Mouse (Mus musculus) embryonic facial prominence, embryonic 12.5 days (tissue): ENCODE measurements at regions not wholly inside any gene's neighbourhood (a gene's known extent, or its start where the extent isn't known, plus 50 kb on each side); places are given as distances from the start of the nearest gene placed in this dataset.

Experiments
- ATAC-seq: fragments of 200-750 bp; cut with Nextera tagmentation; 2 replicates; pipeline ENCODE4 v1.8.0; 2017; ENCODE audit not compliant: insufficient number of reproducible peaks, insufficient read depth, low FRiP score, low TSS enrichment
- H3K27ac ChIP-seq: fragments of 300-500 bp; sonication (generic); 2 replicates; pipeline ENCODE4 v1.5.1; 2016; ENCODE audit warnings: mild to moderate bottlenecking
- H3K27me3 ChIP-seq: fragments of 300-500 bp; sonication (generic); 2 replicates; pipeline ENCODE4 v1.6.1; 2016; ENCODE audit warnings: mild to moderate bottlenecking, moderate library complexity
- H3K36me3 ChIP-seq: fragments of 300-500 bp; sonication (generic); 2 replicates; pipeline ENCODE4 v1.6.1; 2016; ENCODE audit warnings: mild to moderate bottlenecking
- H3K4me1 ChIP-seq: fragments of 300-500 bp; sonication (generic); 2 replicates; pipeline ENCODE4 v1.6.1; 2016
- H3K4me2 ChIP-seq: fragments of 300-500 bp; sonication (generic); replicated peaks from 2 replicates; pipeline ENCODE4 v1.6.1; 2016; ENCODE audit warnings: mild to moderate bottlenecking, moderate library complexity
- H3K4me3 ChIP-seq: fragments of 300-500 bp; sonication (generic); 2 replicates; pipeline ENCODE4 v1.5.1; 2016; ENCODE audit warnings: mild to moderate bottlenecking
- H3K9ac ChIP-seq: fragments of 300-500 bp; sonication (generic); 2 replicates; pipeline ENCODE4 v1.6.1; 2016; ENCODE audit warnings: mild to moderate bottlenecking, moderate library complexity
- H3K9me3 ChIP-seq: fragments of 300-500 bp; sonication (generic); 2 replicates; pipeline ENCODE4 v1.6.1; 2016; ENCODE audit warnings: mild to moderate bottlenecking, moderate library complexity
- WGBS: fragments of 180-500 bp; shearing (Covaris S2); methylation state at CpG from one replicate; pipeline ENCODE4 v1.1.7; 2016; 5-methylcytosine and 5-hydroxymethylcytosine counted together

GRCm38 (mm10) chr7:37343691-37344233, 429.7 kb downstream of the Zfp536 start:
- Histone ChIP-seq H3K4me2 (peak overlapping the region; percentile 59), H3K4me3 (peak overlapping the region; percentile 31; the same call in 1 of the 2 replicates), H3K36me3 (no peaks in the 10 kb centered on the region), H3K27me3 (peaks cover 14% of the 10 kb centered on the region), H3K27ac (no peak overlapping the region), H3K4me1 (peaks cover 18% of the 10 kb centered on the region), H3K9ac (0 out of 2 replicates have a peak overlapping the region, but pooled peaks have one; percentile 31), H3K9me3 (no peaks in the 10 kb centered on the region)
- no peak for ATAC-seq
- WGBS: 25% methylated on average over 18 of the region's 18 CpGs

GRCm38 (mm10) chr7:37346041-37346440, 427.4 kb downstream of the Zfp536 start:
- Histone ChIP-seq H3K4me3 (no peak overlapping the region), H3K4me2 (no peak overlapping the region), H3K9ac (no peak overlapping the region), H3K36me3 (no peaks in the 10 kb centered on the region), H3K27me3 (peaks cover 14% of the 10 kb centered on the region), H3K9me3 (no peaks in the 10 kb centered on the region), H3K4me1 (peaks cover 17% of the 10 kb centered on the region), H3K27ac (no peak overlapping the region)
- ATAC-seq: no peak
- 4% methylated on average over 10 of the region's 10 CpGs for WGBS

GRCm38 (mm10) chr7:37357647-37358395, 415.6 kb downstream of the Zfp536 start:
- Histone ChIP-seq H3K27ac (no peak overlapping the region), H3K9ac (peak overlapping the region; percentile 39; the same call in 1 of the 2 replicates), H3K4me3 (no peak overlapping the region), H3K9me3 (no peaks in the 10 kb centered on the region), H3K36me3 (no peaks in the 10 kb centered on the region), H3K4me1 (peaks cover 12% of the 10 kb centered on the region), H3K4me2 (peak overlapping the region; percentile 35), H3K27me3 (no peaks in the 10 kb centered on the region)
- WGBS: 23% methylated on average over 19 of the region's 21 CpGs
- no peak for ATAC-seq

- no peaks in the 10 kb centered on the region for H3K36me3 ChIP-seq
- no peak overlapping the region for H3K27ac ChIP-seq
- H3K4me2 ChIP-seq: no peak overlapping the region
- 65% methylated on average over 4 of the region's 4 CpGs for WGBS
- no peak overlapping the region for H3K4me3 ChIP-seq
- H3K9me3 ChIP-seq: no peaks in the 10 kb centered on the region
- no peak overlapping the region for H3K9ac ChIP-seq
- peaks cover 19% of the 10 kb centered on the region for H3K4me1 ChIP-seq
- H3K27me3 ChIP-seq: no peaks in the 10 kb centered on the region
- no peak for ATAC-seq
Measured at GRCm38 (mm10) chr7:37358492-37358891, 414.9 kb downstream of the Zfp536 start.

- ATAC-seq: no peak
- H3K4me3 ChIP-seq: no peak overlapping the region
- no peaks in the 10 kb centered on the region for H3K9me3 ChIP-seq
- no peak overlapping the region for H3K27ac ChIP-seq
- H3K9ac ChIP-seq: no peak overlapping the region
- no peaks in the 10 kb centered on the region for H3K27me3 ChIP-seq
- peaks cover 27% of the 10 kb centered on the region for H3K4me1 ChIP-seq
- 78% methylated on average over 8 of the region's 8 CpGs for WGBS
- no peak overlapping the region for H3K4me2 ChIP-seq
- no peaks in the 10 kb centered on the region for H3K36me3 ChIP-seq
Measured at GRCm38 (mm10) chr7:37359473-37359872, 414.0 kb downstream of the Zfp536 start.

- no peak overlapping the region for H3K4me3 ChIP-seq
- no peak overlapping the region for H3K4me2 ChIP-seq
- no peaks in the 10 kb centered on the region for H3K27me3 ChIP-seq
- no peak for ATAC-seq
- no peak overlapping the region for H3K9ac ChIP-seq
- H3K27ac ChIP-seq: no peak overlapping the region
- H3K36me3 ChIP-seq: no peaks in the 10 kb centered on the region
- 10% methylated on average over 3 of the region's 3 CpGs for WGBS
- no peaks in the 10 kb centered on the region for H3K9me3 ChIP-seq
- H3K4me1 ChIP-seq: peaks cover 29% of the 10 kb centered on the region
Measured at GRCm38 (mm10) chr7:37360171-37360570, 413.3 kb downstream of the Zfp536 start.

GRCm38 (mm10) chr7:37361802-37362441, 411.5 kb downstream of the Zfp536 start:
- no peak for ATAC-seq
- peak overlapping the region; percentile 80 for H3K27ac ChIP-seq
- peak overlapping the region; percentile 52 for H3K4me2 ChIP-seq
- 3% methylated on average over 16 of the region's 16 CpGs for WGBS
- H3K4me3 ChIP-seq: peak overlapping the region; percentile 23
- H3K9ac ChIP-seq: no peak overlapping the region
- no peaks in the 10 kb centered on the region for H3K36me3 ChIP-seq
- no peaks in the 10 kb centered on the region for H3K27me3 ChIP-seq
- H3K9me3 ChIP-seq: no peaks in the 10 kb centered on the region
- peaks cover 29% of the 10 kb centered on the region for H3K4me1 ChIP-seq

GRCm38 (mm10) chr7:37362879-37363278, 410.6 kb downstream of the Zfp536 start:
- H3K9ac ChIP-seq: no peak overlapping the region

GRCm38 (mm10) chr7:37363629-37364175, 409.7 kb downstream of the Zfp536 start:
- no peak for ATAC-seq
- Histone ChIP-seq H3K4me1 (peaks cover 29% of the 10 kb centered on the region), H3K4me3 (no peak overlapping the region), H3K36me3 (no peaks in the 10 kb centered on the region), H3K27ac (peak overlapping the region; percentile 78), H3K9me3 (no peaks in the 10 kb centered on the region), H3K27me3 (no peaks in the 10 kb centered on the region), H3K9ac (no peak overlapping the region), H3K4me2 (peak overlapping the region; percentile 22; the same call in 1 of the 2 replicates)
- WGBS: 9% methylated on average over 10 of the region's 10 CpGs

More at GRCm38 (mm10) chr7:37362879-37363278, 410.6 kb downstream of the Zfp536 start:
- H3K36me3 ChIP-seq: no peaks in the 10 kb centered on the region
- peaks cover 29% of the 10 kb centered on the region for H3K4me1 ChIP-seq
- WGBS: 19% methylated on average over 8 of the region's 8 CpGs
- H3K9me3 ChIP-seq: no peaks in the 10 kb centered on the region
- peak overlapping the region; percentile 52 for H3K4me2 ChIP-seq
- H3K27ac ChIP-seq: peak overlapping the region; percentile 78
- H3K4me3 ChIP-seq: no peak overlapping the region
- ATAC-seq: no peak
- no peaks in the 10 kb centered on the region for H3K27me3 ChIP-seq

GRCm38 (mm10) chr7:37364221-37364620, 409.2 kb downstream of the Zfp536 start:
- no peak for ATAC-seq
- H3K4me1 ChIP-seq: peaks cover 29% of the 10 kb centered on the region

GRCm38 (mm10) chr7:37366006-37366405, 407.4 kb downstream of the Zfp536 start:
- H3K4me3 ChIP-seq: no peak overlapping the region
- no peak for ATAC-seq
- no peaks in the 10 kb centered on the region for H3K9me3 ChIP-seq
- no peak overlapping the region for H3K27ac ChIP-seq
- no peaks in the 10 kb centered on the region for H3K36me3 ChIP-seq
- no peak overlapping the region for H3K9ac ChIP-seq
- H3K27me3 ChIP-seq: no peaks in the 10 kb centered on the region
- WGBS: 89% methylated on average over 19 of the region's 19 CpGs
- H3K4me2 ChIP-seq: no peak overlapping the region
- H3K4me1 ChIP-seq: peaks cover 26% of the 10 kb centered on the region

More at GRCm38 (mm10) chr7:37364221-37364620, 409.2 kb downstream of the Zfp536 start:
- Histone ChIP-seq H3K36me3 (no peaks in the 10 kb centered on the region), H3K9ac (no peak overlapping the region), H3K4me2 (no peak overlapping the region), H3K4me3 (no peak overlapping the region), H3K27me3 (no peaks in the 10 kb centered on the region), H3K9me3 (no peaks in the 10 kb centered on the region), H3K27ac (peak overlapping the region; percentile 78; the same call in 1 of the 2 replicates)
- 12% methylated on average over 9 of the region's 9 CpGs for WGBS
